Mouse (Mus musculus) liver, adult 2 months (tissue): ENCODE measurements at regions not wholly inside any gene's neighbourhood (a gene's known extent, or its start where the extent isn't known, plus 50 kb on each side); places are given as distances from the start of the nearest gene placed in this dataset.

Experiments used
- DNase-seq: peaks from one replicate; pipeline ENCODE4 v3.0.0-alpha.2; 2011; ENCODE audit warnings: low read depth, low spot score; ENCODE audit errors: extremely low read depth
- H3K27ac ChIP-seq: fragments of 200-500 bp; replicated peaks from 2 replicates; pipeline ENCODE4 v1.5.1; 2012; ENCODE audit warnings: low read depth, mild to moderate bottlenecking, control low read depth, inconsistent platforms, low read length; ENCODE audit not compliant: insufficient read depth
- H3K27me3 ChIP-seq: fragments of 200-500 bp; 2 replicates; pipeline ENCODE4 v1.6.1; 2012; ENCODE audit warnings: mild to moderate bottlenecking, moderate library complexity, low read length, inconsistent platforms; ENCODE audit not compliant: control insufficient read depth, insufficient read depth
- H3K36me3 ChIP-seq: fragments of 200-500 bp; 2 replicates; pipeline ENCODE4 v1.6.1; 2012; ENCODE audit warnings: low read length, inconsistent platforms; ENCODE audit not compliant: control insufficient read depth, insufficient read depth
- H3K4me1 ChIP-seq: fragments of 200-500 bp; 2 replicates; pipeline ENCODE4 v1.6.1; 2011; ENCODE audit warnings: low read length; ENCODE audit not compliant: control insufficient read depth, insufficient read depth
- H3K4me3 ChIP-seq: fragments of 200-500 bp; 2 replicates; pipeline ENCODE4 v1.5.1; 2011; ENCODE audit warnings: low read depth, mild to moderate bottlenecking, control low read depth, low read length, moderate library complexity; ENCODE audit not compliant: insufficient read depth
- H3K79me2 ChIP-seq: fragments of 200-500 bp; 2 replicates; pipeline ENCODE4 v1.6.1; 2012; ENCODE audit warnings: inconsistent platforms, mild to moderate bottlenecking, low read length, moderate library complexity; ENCODE audit not compliant: control insufficient read depth, insufficient read depth
- H3K9ac ChIP-seq: fragments of 200-500 bp; 2 replicates; pipeline ENCODE4 v1.6.1; 2012; ENCODE audit warnings: low read depth, mild to moderate bottlenecking, control low read depth, inconsistent platforms, low read length
- CTCF ChIP-seq: fragments of 200-500 bp; IDR thresholded peaks from 2 replicates; pipeline ENCODE4 v1.5.1; 2011; ENCODE audit warnings: low read depth, low read length, control low read depth
- POLR2A ChIP-seq: fragments of 200-500 bp; IDR thresholded peaks from 2 replicates; pipeline ENCODE4 v1.6.1; 2011; ENCODE audit warnings: low read length, control low read depth; ENCODE audit not compliant: insufficient read depth; ENCODE audit errors: extremely low read depth
- WGBS: fragments of 180-500 bp; shearing (Covaris S2); methylation state at CpG from one replicate; pipeline ENCODE4 v1.1.7; 2018; 5-methylcytosine and 5-hydroxymethylcytosine counted together

DNA sequence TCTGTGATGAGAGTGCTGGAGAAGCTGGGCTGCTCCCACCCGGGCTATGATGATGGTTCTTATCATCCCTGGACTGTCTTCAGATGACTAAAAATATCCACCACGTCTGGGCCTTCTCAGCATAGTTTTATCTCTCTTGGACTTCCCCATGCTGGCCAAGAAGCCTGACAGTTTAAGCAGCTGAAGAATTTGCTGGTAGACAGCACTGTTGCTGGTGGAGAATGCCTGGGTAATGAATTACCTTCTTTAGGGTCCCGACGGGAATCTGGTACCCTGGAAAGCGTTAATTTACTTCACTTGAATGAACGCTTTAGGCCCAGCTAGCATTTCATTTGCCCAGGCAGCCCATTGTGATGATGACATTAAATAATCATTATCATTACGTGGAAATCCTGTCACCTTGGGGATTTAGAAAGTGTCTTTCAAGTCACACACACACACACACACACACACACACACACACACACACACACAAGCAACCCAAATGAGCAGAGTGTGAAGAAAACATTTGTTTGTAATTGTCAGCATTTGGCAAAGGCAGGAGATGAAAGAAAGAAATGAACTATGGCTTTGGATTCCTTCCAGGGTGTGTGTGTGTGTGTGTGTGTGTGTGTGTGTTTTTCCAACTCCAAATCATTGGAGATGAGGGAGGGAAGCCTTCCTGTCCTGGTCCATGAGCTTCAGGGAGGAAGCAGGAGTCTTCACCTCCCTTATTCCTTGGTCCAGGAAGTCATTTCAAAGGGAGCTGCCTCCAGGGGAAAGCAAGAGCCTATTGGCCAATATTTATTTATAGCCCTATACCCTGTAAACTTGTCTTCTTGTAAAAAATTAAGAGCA, 117.3 kb upstream of the Slc30a5 start:
- Histone ChIP-seq H3K4me1 (no peaks in the 10 kb centered on the region), H3K4me3 (no peak overlapping the region), H3K36me3 (no peaks in the 10 kb centered on the region), H3K27ac (no peak overlapping the region), H3K79me2 (no peaks in the 10 kb centered on the region), H3K9ac (no peak overlapping the region), H3K27me3 (no peaks in the 10 kb centered on the region)
- 73% methylated on average over 7 of the region's 7 CpGs for WGBS
- no peak for TF ChIP-seq CTCF
- no peak for TF ChIP-seq POLR2A
- peak; percentile 5 for DNase-seq

- no peak for TF ChIP-seq CTCF
- TF ChIP-seq POLR2A: no peak
- H3K27ac ChIP-seq: no peak overlapping the region
- WGBS: 86% methylated on average over 5 of the region's 5 CpGs
These were observed 110.1 kb upstream of the Slc30a5 start for GRCm38 (mm10) chr13:100943206-100943848.

GRCm38 (mm10) chr13:100940791-100941190, 107.6 kb upstream of the Slc30a5 start:
- H3K36me3 ChIP-seq: no peaks in the 10 kb centered on the region
- no peaks in the 10 kb centered on the region for H3K79me2 ChIP-seq
- no peak overlapping the region for H3K27ac ChIP-seq
- DNase-seq: no peak
- no peaks in the 10 kb centered on the region for H3K4me1 ChIP-seq
- 72% methylated on average over 13 of the region's 13 CpGs for WGBS
- H3K4me3 ChIP-seq: no peak overlapping the region
- no peak overlapping the region for H3K9ac ChIP-seq
- H3K27me3 ChIP-seq: no peaks in the 10 kb centered on the region
- TF ChIP-seq CTCF (no peak), POLR2A (no peak)

More at GRCm38 (mm10) chr13:100943206-100943848, 110.1 kb upstream of the Slc30a5 start:
- Histone ChIP-seq H3K79me2 (no peaks in the 10 kb centered on the region), H3K9ac (no peak overlapping the region), H3K4me3 (no peak overlapping the region), H3K36me3 (no peaks in the 10 kb centered on the region), H3K27me3 (no peaks in the 10 kb centered on the region), H3K4me1 (no peaks in the 10 kb centered on the region)
- DNase-seq: no peak

GRCm38 (mm10) chr13:100939677-100940076, 106.5 kb upstream of the Slc30a5 start:
- no peak overlapping the region for H3K9ac ChIP-seq
- no peaks in the 10 kb centered on the region for H3K27me3 ChIP-seq
- no peaks in the 10 kb centered on the region for H3K36me3 ChIP-seq
- H3K4me1 ChIP-seq: no peaks in the 10 kb centered on the region
- H3K79me2 ChIP-seq: no peaks in the 10 kb centered on the region
- H3K4me3 ChIP-seq: no peak overlapping the region
- 39% methylated on average over 4 of the region's 4 CpGs for WGBS
- TF ChIP-seq CTCF (peak; percentile 57), POLR2A (no peak)
- no peak overlapping the region for H3K27ac ChIP-seq
- peak; percentile 45 for DNase-seq

GRCm38 (mm10) chr13:100933265-100933664, 100.0 kb upstream of the Slc30a5 start:
- no peaks in the 10 kb centered on the region for H3K79me2 ChIP-seq
- H3K4me3 ChIP-seq: no peak overlapping the region
- no peak overlapping the region for H3K9ac ChIP-seq
- WGBS: 69% methylated on average over 8 of the region's 8 CpGs
- H3K27me3 ChIP-seq: no peaks in the 10 kb centered on the region
- H3K27ac ChIP-seq: no peak overlapping the region
- H3K4me1 ChIP-seq: no peaks in the 10 kb centered on the region
- TF ChIP-seq POLR2A (no peak), CTCF (no peak)
- H3K36me3 ChIP-seq: no peaks in the 10 kb centered on the region
- DNase-seq: no peak

- no peak overlapping the region for H3K27ac ChIP-seq
- 73% methylated on average over 2 of the region's 2 CpGs for WGBS
- H3K9ac ChIP-seq: no peak overlapping the region
- H3K27me3 ChIP-seq: no peaks in the 10 kb centered on the region
- no peak for DNase-seq
- no peaks in the 10 kb centered on the region for H3K79me2 ChIP-seq
- no peaks in the 10 kb centered on the region for H3K4me1 ChIP-seq
- no peaks in the 10 kb centered on the region for H3K36me3 ChIP-seq
- no peak overlapping the region for H3K4me3 ChIP-seq
- TF ChIP-seq POLR2A: no peak
- TF ChIP-seq CTCF: no peak
These were observed 66.3 kb upstream of the Slc30a5 start for GRCm38 (mm10) chr13:100899566-100899965.
